Mouse (Mus musculus) CH12.LX (cell line): ENCODE data around the gene Disp3. TPM values are rescaled to one million over a fixed set of nuclear protein-coding genes. Genes with fewer than 3 reads are reported as not detected.

Experiments
- DNase-seq: peaks from one replicate; pipeline ENCODE4 v3.0.0-alpha.2; 2013; ENCODE audit errors: extremely low read depth
- H3K27ac ChIP-seq: 2 replicates; pipeline ENCODE4 v1.5.1; 2012; ENCODE audit warnings: low read depth, mild to moderate bottlenecking, control low read depth, moderate library complexity; ENCODE audit not compliant: insufficient read depth
- H3K27me3 ChIP-seq: replicated peaks from 2 replicates; pipeline ENCODE3; 2012; ENCODE audit warnings: inconsistent platforms
- H3K36me3 ChIP-seq, 2 experiments: replicated peaks in 1 of 2; 2 replicates each; pipeline versions ENCODE3 to v1.6.1; 2012; ENCODE audit warnings: inconsistent platforms in 1 of 2, low read length in 1 of 2, mild to moderate bottlenecking in 1 of 2, mixed read lengths in 1 of 2, moderate library complexity in 1 of 2; ENCODE audit not compliant: control insufficient read depth in 1 of 2, insufficient read depth in 1 of 2
- H3K4me1 ChIP-seq, 2 experiments: 2 replicates each; pipeline ENCODE4 v1.6.1; 2012; ENCODE audit warnings: inconsistent platforms in 1 of 2, moderate library complexity in 1 of 2; ENCODE audit not compliant: insufficient read depth in 2 of 2, control insufficient read depth in 1 of 2
- H3K4me2 ChIP-seq: 2 replicates; pipeline ENCODE4 v1.6.1; 2012; ENCODE audit warnings: low read depth, mild to moderate bottlenecking, control low read depth; ENCODE audit not compliant: poor library complexity, insufficient read depth, severe bottlenecking
- H3K4me3 ChIP-seq, 3 experiments: fragments of 150-350 bp in 1 of 3; sonication (generic) in 1 of 3; replicated peaks in 1 of 3; 2 replicates each; pipeline versions ENCODE3 to v1.5.1; 2011 to 2012; ENCODE audit warnings: low read depth in 2 of 3, low read length in 2 of 3, mild to moderate bottlenecking in 2 of 3, moderate library complexity in 2 of 3, control low read depth in 1 of 3, improper control_type of control experiment in 1 of 3, inconsistent platforms in 1 of 3, mixed read lengths in 1 of 3; ENCODE audit not compliant: poor library complexity in 1 of 3
- H3K79me2 ChIP-seq: replicated peaks from 2 replicates; pipeline ENCODE4 v1.6.1; 2012; ENCODE audit warnings: mild to moderate bottlenecking, moderate library complexity; ENCODE audit not compliant: control insufficient read depth, poor library complexity, insufficient read depth, severe bottlenecking; ENCODE audit errors: extremely low read depth
- H3K9ac ChIP-seq: 2 replicates; pipeline ENCODE4 v1.6.1; 2012; ENCODE audit warnings: low read depth, mild to moderate bottlenecking, control low read depth, moderate library complexity; ENCODE audit not compliant: insufficient read depth
- H3K9me3 ChIP-seq: replicated peaks from 2 replicates; pipeline ENCODE3; 2012; ENCODE audit warnings: low read length, inconsistent platforms, mixed read lengths
- CHD1 ChIP-seq: IDR thresholded peaks from 2 replicates; pipeline ENCODE4 v1.6.1; 2012; ENCODE audit warnings: low read depth, low read length, improper control_type of control experiment, inconsistent platforms
- CHD2 ChIP-seq: IDR thresholded peaks from 2 replicates; pipeline ENCODE4 v1.6.1; 2011; ENCODE audit warnings: low read length, improper control_type of control experiment
- MXI1 ChIP-seq: IDR thresholded peaks from 2 replicates; pipeline ENCODE4 v1.6.1; 2011; ENCODE audit warnings: mild to moderate bottlenecking, low read depth, low read length, improper control_type of control experiment
- PAX5 ChIP-seq: IDR thresholded peaks from 2 replicates; pipeline ENCODE4 v1.6.1; 2012; ENCODE audit warnings: low read length, inconsistent platforms, mixed read lengths
- POLR2AphosphoS2 ChIP-seq: IDR thresholded peaks from 2 replicates; pipeline ENCODE4 v1.6.1; 2011; ENCODE audit warnings: low read depth, low read length, improper control_type of control experiment
- RAD21 ChIP-seq: IDR thresholded peaks from 2 replicates; pipeline ENCODE4 v1.6.1; 2011; ENCODE audit warnings: low read depth, mild to moderate bottlenecking, low read length, improper control_type of control experiment, moderate library complexity
- RCOR1 ChIP-seq: conservative IDR thresholded peaks from 2 replicates; pipeline ENCODE4 v1.6.1; 2012; ENCODE audit warnings: low read depth, mild to moderate bottlenecking, inconsistent platforms, low read length, improper control_type of control experiment
- UBTF ChIP-seq: IDR thresholded peaks from 2 replicates; pipeline ENCODE4 v1.6.1; 2012; ENCODE audit warnings: low read depth, mild to moderate bottlenecking, inconsistent platforms, low read length, improper control_type of control experiment, moderate library complexity
- ZC3H11A ChIP-seq: IDR thresholded peaks from 2 replicates; pipeline ENCODE4 v1.6.1; 2012; ENCODE audit warnings: low read depth, mild to moderate bottlenecking, inconsistent platforms, low read length, improper control_type of control experiment
- dilution Hi-C: fragments of 300-500 bp; cut with MboI; formaldehyde crosslinking; loops from 2 replicates; pipeline ENCODE4 v1.14.3; 2020; ENCODE audit warnings: low sequenced_read_pairs; ENCODE audit not compliant: extremely low pct_unique_long_range_greater_than_20kb, extremely low pct_ligation_motif_present
- in situ Hi-C: fragments of 300-500 bp; cut with MboI; formaldehyde crosslinking; loops from 3 replicates; pipeline ENCODE4 v1.14.3; 2019; ENCODE audit warnings: low sequenced_read_pairs, low pct_ligation_motif_present, low pct_unique_long_range_greater_than_20kb, mixed read lengths
- polyA plus RNA-seq: library from polyadenylated mRNA; unstranded; fragments of >175 nt; gene quantifications from 2 replicates; pipeline ENCODE4 v1.2.1, GENCODE M21; 2012; ENCODE audit warnings: low read depth; ENCODE audit not compliant: insufficient read length
- total RNA-seq, 2 experiments: library from RNA; depleted of rRNA; stranded (reverse); fragments of 300-350 nt in 1 of 2; fragments of >200 nt in 1 of 2; gene quantifications; 2 replicates each; pipeline ENCODE4 v1.2.3; 2012 to 2014

Disp3 gene
- total and polyA plus RNA-seq, 3 experiments: not detected

DNA sequence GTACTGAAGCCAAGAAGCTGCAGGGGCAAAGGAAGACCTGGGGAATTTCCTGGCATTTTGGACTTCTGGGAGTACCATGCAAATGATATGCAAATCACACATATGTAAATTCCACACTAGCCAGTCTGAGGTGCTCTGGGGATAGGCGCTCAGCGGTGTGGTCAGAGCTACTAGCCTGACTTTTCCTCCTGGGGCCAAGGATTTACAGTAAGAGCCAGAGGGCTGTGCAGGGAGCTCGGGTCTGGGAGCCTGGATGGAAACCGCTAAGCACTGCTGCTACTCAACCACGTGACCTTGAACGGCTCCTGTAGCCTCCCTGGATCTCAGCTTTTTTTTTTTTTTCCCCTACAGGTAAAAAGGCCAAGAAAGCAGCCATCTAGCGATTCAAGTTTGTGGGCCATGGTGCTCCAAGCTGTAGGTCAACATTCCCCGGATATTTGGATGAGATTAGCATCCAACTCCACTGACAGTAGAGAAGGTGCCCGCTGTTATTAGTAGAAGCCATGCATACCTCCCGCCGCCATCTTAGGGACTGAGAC lies 95.0 kb downstream of the Disp3 start:
- no peak for TF ChIP-seq PAX5
- no peak for TF ChIP-seq CHD2
- TF ChIP-seq MXI1: no peak
- TF ChIP-seq RAD21: no peak
- TF ChIP-seq UBTF: no peak
- no peak for TF ChIP-seq POLR2AphosphoS2
- no peak for TF ChIP-seq ZC3H11A
- TF ChIP-seq CHD1: no peak
- TF ChIP-seq RCOR1: no peak
- Histone ChIP-seq H3K9ac (no peak overlapping the region), H3K4me3 (no peak overlapping the region), H3K27ac (no peak overlapping the region), H3K4me1 (peaks cover 0 to 6% of the 10 kb centered on the region in 2 experiments; a peak in 2 of 4 replicates), H3K9me3 (no peaks in the 10 kb centered on the region), H3K27me3 (peaks cover 67% of the 10 kb centered on the region), H3K79me2 (no peaks in the 10 kb centered on the region), H3K36me3 (no peaks in the 10 kb centered on the region), H3K4me2 (no peak overlapping the region)
- in situ Hi-C loops (no loop called here), dilution Hi-C loops (no loop called here)
- no peak for DNase-seq

Other genes with a start within 250 kb of the Disp3 start
- gene Clcn6, start 249.1 kb downstream of the Disp3 start, total RNA-seq (2012; rRNA removed): 5.5 and 5.7 TPM in 2 replicates
- 3.7 and 4.8 TPM in 2 replicates for gene Clcn6, start 249.1 kb downstream of the Disp3 start, total RNA-seq (2014; rRNA removed)
- gene Clcn6, start 249.1 kb downstream of the Disp3 start, polyA plus RNA-seq: 9.2 and 10.6 TPM in 2 replicates
- 14.4 and 17.0 TPM in 2 replicates for gene Mthfr, start 248.9 kb downstream of the Disp3 start, total RNA-seq (2012; rRNA removed)
- 15.3 and 16.1 TPM in 2 replicates for gene Mthfr, start 248.9 kb downstream of the Disp3 start, total RNA-seq (2014; rRNA removed)
- gene Mthfr, start 248.9 kb downstream of the Disp3 start, polyA plus RNA-seq: 15.4 and 16.3 TPM in 2 replicates
- 5.6 and 6.2 TPM in 2 replicates for gene Agtrap, start 199.9 kb downstream of the Disp3 start, total RNA-seq (2012; rRNA removed)
- 4.0 and 4.1 TPM in 2 replicates for gene Agtrap, start 199.9 kb downstream of the Disp3 start, total RNA-seq (2014; rRNA removed)
- gene Agtrap, start 199.9 kb downstream of the Disp3 start, polyA plus RNA-seq: 5.4 and 5.9 TPM in 2 replicates
- 39.4 and 43.3 TPM in 2 replicates for gene Mad2l2, start 157.6 kb downstream of the Disp3 start, total RNA-seq (2012; rRNA removed)
- 21.0 and 23.1 TPM in 2 replicates for gene Mad2l2, start 157.6 kb downstream of the Disp3 start, total RNA-seq (2014; rRNA removed)
- 36.5 and 40.9 TPM in 2 replicates for gene Mad2l2, start 157.6 kb downstream of the Disp3 start, polyA plus RNA-seq
- 0.04 TPM in 1 of 2 replicates, not detected in the other for gene Draxin, start 157.3 kb downstream of the Disp3 start, total RNA-seq (2012; rRNA removed)
- not detected in 2 replicates for gene Draxin, start 157.3 kb downstream of the Disp3 start, total RNA-seq (2014; rRNA removed)
- gene Draxin, start 157.3 kb downstream of the Disp3 start, polyA plus RNA-seq: not detected in 2 replicates
- 20.5 and 25.7 TPM in 2 replicates for gene Fbxo6, start 135.8 kb downstream of the Disp3 start, total RNA-seq (2012; rRNA removed)
- gene Fbxo6, start 135.8 kb downstream of the Disp3 start, total RNA-seq (2014; rRNA removed): 24.1 and 32.5 TPM in 2 replicates
- gene Fbxo6, start 135.8 kb downstream of the Disp3 start, polyA plus RNA-seq: 17.6 and 20.8 TPM in 2 replicates
- gene Fbxo44, start 127.5 kb downstream of the Disp3 start, total RNA-seq (2012; rRNA removed): 10.5 and 10.6 TPM in 2 replicates
- 2.2 and 2.8 TPM in 2 replicates for gene Fbxo44, start 127.5 kb downstream of the Disp3 start, total RNA-seq (2014; rRNA removed)
- 2.1 and 2.3 TPM in 2 replicates for gene Fbxo44, start 127.5 kb downstream of the Disp3 start, polyA plus RNA-seq
- 4.2 and 5.9 TPM in 2 replicates for gene Fbxo2, start 127.3 kb downstream of the Disp3 start, total RNA-seq (2012; rRNA removed)
- gene Fbxo2, start 127.3 kb downstream of the Disp3 start, total RNA-seq (2014; rRNA removed): not detected in 2 replicates
- gene Fbxo2, start 127.3 kb downstream of the Disp3 start, polyA plus RNA-seq: 0.30 and 0.50 TPM in 2 replicates
- 20.9 and 24.6 TPM in 2 replicates for gene Ubiad1, start 156.8 kb upstream of the Disp3 start, total RNA-seq (2012; rRNA removed)
- gene Ubiad1, start 156.8 kb upstream of the Disp3 start, total RNA-seq (2014; rRNA removed): 20.0 and 21.9 TPM in 2 replicates
- gene Ubiad1, start 156.8 kb upstream of the Disp3 start, polyA plus RNA-seq: 16.9 and 20.5 TPM in 2 replicates
- gene Mtor, start 160.6 kb upstream of the Disp3 start, total RNA-seq (2012; rRNA removed): 24.3 and 25.5 TPM in 2 replicates
- gene Mtor, start 160.6 kb upstream of the Disp3 start, total RNA-seq (2014; rRNA removed): 10.5 TPM in 2 replicates
- gene Mtor, start 160.6 kb upstream of the Disp3 start, polyA plus RNA-seq: 23.8 and 28.6 TPM in 2 replicates
- not detected in 2 replicates for gene Angptl7, start 212.5 kb upstream of the Disp3 start, total RNA-seq (2012; rRNA removed)
- gene Angptl7, start 212.5 kb upstream of the Disp3 start, total RNA-seq (2014; rRNA removed): not detected in 2 replicates
- gene Angptl7, start 212.5 kb upstream of the Disp3 start, polyA plus RNA-seq: 0.14 TPM in 1 of 2 replicates, not detected in the other